15 mouse cellular contexts compared by ENCODE assay signal in the genomic region with DNA sequence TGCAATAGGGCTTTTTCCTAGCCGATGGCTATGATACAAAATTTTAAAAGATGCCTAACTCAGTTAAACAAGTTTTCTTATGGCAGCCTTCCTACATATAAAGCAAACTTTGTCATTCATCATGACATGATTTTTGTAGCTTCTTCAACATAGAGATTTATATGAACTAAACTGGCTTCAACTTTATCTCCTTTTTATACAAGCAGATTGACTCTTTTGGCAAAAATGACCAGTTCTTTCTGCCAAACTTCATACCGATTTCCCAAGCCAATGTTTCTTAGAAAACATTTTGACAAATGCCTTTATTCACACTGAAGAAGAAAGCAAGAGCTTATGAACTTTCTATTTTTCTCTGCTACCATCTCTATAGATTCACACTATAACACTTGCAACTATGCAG.
DNase-seq lines count a peak whose midpoint lies in the region.
"Had no signal": no experiment of that assay in that cellular context is flagged by ENCODE, and none has a peak within 500 bp of the region (broad histone marks: within the 10 kb centered on the region; RNA-seq: fewer than 3 reads in every experiment).

No protein-coding gene starts in this region.

- DNase-seq in adipocyte (ENCODE audit: low spot score), result peak; percentile 53
- DNase-seq in brain, adult 2 months (ENCODE audit: low read depth, low spot score), result peak; percentile 3
- DNase-seq in brain, embryonic 18.5 days (ENCODE audit: low read depth, low spot score), result peak; percentile 47
- DNase-seq in urinary bladder, postnatal 36 days (ENCODE audit: low spot score in 2 of 2), result no peak
- DNase-seq in gastrocnemius, postnatal 14 days, result no peak
- DNase-seq: adrenal gland, adult 8-10 months; adrenal gland, postnatal 14 days; adrenal gland, postnatal 36 days; cerebellum, adult 11 months; cerebellum, adult 18-20 months; cerebellum, adult 8-10 months; cerebellum, adult 9-11 months; cerebellum, postnatal 14 days; cerebellum, postnatal 36 days; embryo, embryonic 11 days had no signal

- intact Hi-C loops in gastrocnemius, postnatal 14 days (cut with DNase I; ENCODE audit: low total_unique reads), result no loop called here

Comparison
In these comparisons a context has a peak if more than half of its experiments do, and no peak if none do; other contexts are left out.
1. DNase-seq: peak in adipocyte (single experiment), brain, adult 2 months (single experiment) and brain, embryonic 18.5 days (single experiment); none in urinary bladder, postnatal 36 days (0 of 2) and gastrocnemius, postnatal 14 days (single experiment).